ENCODE assay signal across 9 mouse cellular contexts in genomic region chr10:5317602-5318001, GRCm38 (mm10).
DNase-seq lines count a peak whose midpoint lies in the region; TF ChIP-seq lines count a peak whose summit lies in the region.
"Had no signal": no experiment of that assay in that cellular context is flagged by ENCODE, and none has a peak within 500 bp of the region (broad histone marks: within the 10 kb centered on the region; RNA-seq: fewer than 3 reads in every experiment).

No protein-coding gene starts in this region.

- WGBS in lung, adult 2 months = 9% methylated on average over 6 of the region's 6 CpGs

- H3K4me1 ChIP-seq in lung, adult 2 months (ENCODE audit: control insufficient read depth, insufficient read depth, low read length) = no peaks in the 10 kb centered on the region
- H3K4me1 ChIP-seq: heart, embryonic 15.5 days had no signal

- no peak overlapping the region for H3K4me3 ChIP-seq in lung, adult 2 months (replicated peaks; ENCODE audit: extremely low read depth, low read depth, low read length)
- H3K4me3 ChIP-seq: heart, embryonic 15.5 days had no signal

- no peak for TF ChIP-seq POLR2A in lung, adult 2 months (IDR thresholded peaks at IDR 0.05; ENCODE audit: borderline replicate concordance, extremely low read depth, low read depth, low read length)

- DNase-seq in 3T3-L1 (ENCODE audit: low read depth, low spot score) = peak; percentile 73
- peak; percentile 42 for DNase-seq in MN1 (ENCODE audit: low spot score)
- peak; percentile 82 for DNase-seq in cerebellum, adult 8-10 months
- peak; percentile 45 to 64 for DNase-seq in gastrocnemius, adult 8-10 months (ENCODE audit: low spot score in 2 of 2)
- peak; percentile 74 for DNase-seq in kidney, postnatal 14 days
- DNase-seq in lung, adult 2 months = peak; percentile 66
- peak; percentile 29 for DNase-seq in retina, postnatal 7 days (ENCODE audit: low read depth, low spot score)
- DNase-seq in thymus, postnatal 4 days = peak; percentile 81

- TF ChIP-seq CTCF in lung, adult 2 months (IDR thresholded peaks at IDR 0.05; ENCODE audit: insufficient read depth, low read length) = peak; percentile 89

Comparison
In these comparisons a context has a peak if more than half of its experiments do, and no peak if none do; other contexts are left out.
1. DNase-seq: peak in every context shown above with its lines; median percentile 82 in cerebellum, adult 8-10 months; 81 in thymus, postnatal 4 days; 74 in kidney, postnatal 14 days; 73 in 3T3-L1; 66 in lung, adult 2 months; 54 in gastrocnemius, adult 8-10 months; 42 in MN1; 29 in retina, postnatal 7 days.